Mouse (Mus musculus): Measurements from ENCODE around the gene Exo1. TPM values are rescaled to one million over a fixed set of nuclear protein-coding genes. Genes with fewer than 3 reads are reported as not detected.

The Exo1 gene
- polyA plus RNA-seq (2014; fragmentation: Illumina TruSeq; extraction: RNeasy Lipid Tissue Mini Kit (QIAGEN cat#74804); ENCODE audit: low read depth, low replicate concordance), result 0.97 TPM

GRCm38 (mm10) chr1:175880453-175881296, at the start of gene Exo1:
Exo1 (plus strand) TSS chr1:175880581.

GRCm38 (mm10) chr1:175920029-175920428, 39.6 kb downstream of the Exo1 start, which contains the start of gene Gm38100:
Gm38100 (plus strand) TSS chr1:175920329.

Other genes with a start within 250 kb of the Exo1 start
- 2.4 TPM for gene Opn3, start 187.8 kb upstream of the Exo1 start, polyA plus RNA-seq (2014; fragmentation: Illumina TruSeq; extraction: RNeasy Lipid Tissue Mini Kit (QIAGEN cat#74804); ENCODE audit: low read depth, low replicate concordance)
- gene Chml, start 187.7 kb upstream of the Exo1 start, polyA plus RNA-seq (2014; fragmentation: Illumina TruSeq; extraction: RNeasy Lipid Tissue Mini Kit (QIAGEN cat#74804); ENCODE audit: low read depth, low replicate concordance), result 11.9 TPM
- not detected for gene Wdr64, start 182.0 kb upstream of the Exo1 start, polyA plus RNA-seq (2014; fragmentation: Illumina TruSeq; extraction: RNeasy Lipid Tissue Mini Kit (QIAGEN cat#74804); ENCODE audit: low read depth, low replicate concordance)
- not detected for gene Gm38100, start 39.7 kb downstream of the Exo1 start, polyA plus RNA-seq (2014; fragmentation: Illumina TruSeq; extraction: RNeasy Lipid Tissue Mini Kit (QIAGEN cat#74804); ENCODE audit: low read depth, low replicate concordance)
- not detected for gene Rbm8a2, start 98.5 kb downstream of the Exo1 start, polyA plus RNA-seq (2014; fragmentation: Illumina TruSeq; extraction: RNeasy Lipid Tissue Mini Kit (QIAGEN cat#74804); ENCODE audit: low read depth, low replicate concordance)